Mouse (Mus musculus): ENCODE measurements around the gene Supt4a. TPM values are rescaled to one million over a fixed set of nuclear protein-coding genes. Genes with fewer than 3 reads are reported as not detected.

The Supt4a gene
- total RNA-seq, 2 experiments from 2014 or later, result 66.3 to 82.3 TPM

GRCm38 (mm10) chr11:87762702-87763385, 25.5 kb downstream of the Supt4a start:
- Histone ChIP-seq H3K4me3 (peak overlapping the region; percentile 75), H3K27ac (peak overlapping the region; percentile 92)
- intact Hi-C loops (cut with DNase I), result loop anchor here (1.0 to 5.0 kb wide), 5 partner anchors 26 to 166 kb away; partner anchors contain the start of genes Hsf5, Olfr464, Rnf43 and Supt4a
- no peak for TF ChIP-seq CTCF (IDR thresholded peaks at IDR 0.05)
- DNase-seq (ENCODE audit: extremely low spot score in 1 of 2, low spot score in 2 of 2), result peak in 1 of 2 experiments; percentile 43

GRCm38 (mm10) chr11:87763511-87763987, 26.2 kb downstream of the Supt4a start:
- peak; percentile 82 to 83 for DNase-seq (ENCODE audit: extremely low spot score in 1 of 2, low spot score in 2 of 2)
- Histone ChIP-seq H3K27ac (peak overlapping the region; percentile 92), H3K4me3 (peak overlapping the region; percentile 75)
- intact Hi-C loops (cut with DNase I), result loop anchor here (2.0 to 5.0 kb wide), 4 partner anchors 101 to 166 kb away; partner anchors contain the start of genes Hsf5, Olfr464 and Rnf43
- TF ChIP-seq CTCF (IDR thresholded peaks at IDR 0.05), result no peak

GRCm38 (mm10) chr11:87763988-87764876, 26.9 kb downstream of the Supt4a start:
- peak; percentile 63 to 64 for DNase-seq (ENCODE audit: extremely low spot score in 1 of 2, low spot score in 2 of 2)
- no peak for TF ChIP-seq CTCF (IDR thresholded peaks at IDR 0.05)
- Histone ChIP-seq H3K27ac (peak overlapping the region; percentile 92), H3K4me3 (peak overlapping the region; percentile 75)
- intact Hi-C loops (cut with DNase I), result loop anchor here (2.0 to 5.0 kb wide), 4 partner anchors 101 to 167 kb away; partner anchors contain the start of genes Hsf5, Olfr464 and Rnf43

- intact Hi-C loops (cut with DNase I), result no loop called here
- H3K27ac ChIP-seq, result no peak overlapping the region
- no peak for DNase-seq (ENCODE audit: extremely low spot score in 1 of 2, low spot score in 2 of 2)
- TF ChIP-seq CTCF (IDR thresholded peaks at IDR 0.05), result no peak
- no peak overlapping the region for H3K4me3 ChIP-seq
Measured at GRCm38 (mm10) chr11:87768745-87769144, 31.4 kb downstream of the Supt4a start.

- intact Hi-C loops (cut with DNase I), result loop anchor here (1.0 kb wide), 1 partner anchor 109 kb away; the partner anchor contains the start of gene Rnf43
- no peak overlapping the region for H3K27ac ChIP-seq
- peak; percentile 95 for TF ChIP-seq CTCF (IDR thresholded peaks at IDR 0.05)
- no peak overlapping the region for H3K4me3 ChIP-seq
- DNase-seq (ENCODE audit: extremely low spot score in 1 of 2, low spot score in 2 of 2), result peak; percentile 69 to 75
Measured at GRCm38 (mm10) chr11:87770989-87771388, 33.6 kb downstream of the Supt4a start.

- intact Hi-C loops (cut with DNase I), result no loop called here
- DNase-seq (ENCODE audit: extremely low spot score in 1 of 2, low spot score in 2 of 2), result no peak
- H3K27ac ChIP-seq, result no peak overlapping the region
- no peak overlapping the region for H3K4me3 ChIP-seq
- no peak for TF ChIP-seq CTCF (IDR thresholded peaks at IDR 0.05)
Measured at GRCm38 (mm10) chr11:87772354-87772753, 35.0 kb downstream of the Supt4a start.

GRCm38 (mm10) chr11:87778100-87778765, 40.9 kb downstream of the Supt4a start:
- no peak for TF ChIP-seq CTCF (IDR thresholded peaks at IDR 0.05)
- intact Hi-C loops (cut with DNase I), result no loop called here
- peak overlapping the region; percentile 22; the same call in 1 of the 2 replicates for H3K4me3 ChIP-seq
- peak; percentile 65 to 68 for DNase-seq (ENCODE audit: extremely low spot score in 1 of 2, low spot score in 2 of 2)
- H3K27ac ChIP-seq, result no peak overlapping the region

- no peak for TF ChIP-seq CTCF (IDR thresholded peaks at IDR 0.05)
- H3K4me3 ChIP-seq, result no peak overlapping the region
- intact Hi-C loops (cut with DNase I), result no loop called here
- H3K27ac ChIP-seq, result no peak overlapping the region
- DNase-seq (ENCODE audit: extremely low spot score in 1 of 2, low spot score in 2 of 2), result no peak
Measured at GRCm38 (mm10) chr11:87778915-87779314, 41.6 kb downstream of the Supt4a start.

GRCm38 (mm10) chr11:87779392-87779791, 42.0 kb downstream of the Supt4a start:
- intact Hi-C loops (cut with DNase I), result no loop called here
- TF ChIP-seq CTCF (IDR thresholded peaks at IDR 0.05), result no peak
- no peak overlapping the region for H3K27ac ChIP-seq
- DNase-seq (ENCODE audit: extremely low spot score in 1 of 2, low spot score in 2 of 2), result no peak
- no peak overlapping the region for H3K4me3 ChIP-seq

GRCm38 (mm10) chr11:87780130-87780529, 42.8 kb downstream of the Supt4a start:
- no peak for DNase-seq (ENCODE audit: extremely low spot score in 1 of 2, low spot score in 2 of 2)
- Histone ChIP-seq H3K27ac (no peak overlapping the region), H3K4me3 (no peak overlapping the region)
- TF ChIP-seq CTCF (IDR thresholded peaks at IDR 0.05), result no peak
- intact Hi-C loops (cut with DNase I), result no loop called here

GRCm38 (mm10) chr11:87790088-87790487, 52.7 kb downstream of the Supt4a start:
- intact Hi-C loops (cut with DNase I), result no loop called here
- TF ChIP-seq CTCF (IDR thresholded peaks at IDR 0.05), result no peak
- DNase-seq (ENCODE audit: extremely low spot score in 1 of 2, low spot score in 2 of 2), result no peak
- H3K4me3 ChIP-seq, result no peak overlapping the region
- H3K27ac ChIP-seq, result no peak overlapping the region

Small RNA genes within 50 kb of the gene (microRNA-seq; reads per million reads assigned to microRNA genes)
- gene Mir142 (0 reads per million in 2 experiments), gene Mir142b (0 reads per million in 2 experiments)

Other genes with a start within 250 kb of the Supt4a start
- not detected for gene Gm11492, start 170.9 kb upstream of the Supt4a start, total RNA-seq (2021)
- 100 to 1,000 TPM; 156 to 175 TPM for gene Sept4, start 168.6 kb upstream of the Supt4a start, total RNA-seq (2021)
- 10 to 100 TPM; 80.4 to 99.0 TPM for gene Mtmr4, start 145.4 kb upstream of the Supt4a start, total RNA-seq (2021)
- under 1 TPM; 0.54 to 0.77 TPM for gene Hsf5, start 120.4 kb upstream of the Supt4a start, total RNA-seq (2021)
- 1 to 10 TPM; 1.7 to 2.8 TPM for gene Rnf43, start 74.8 kb upstream of the Supt4a start, total RNA-seq (2021)
- 100 to 1,000 TPM; 190 to 202 TPM for gene Tspoap1, start 23.0 kb downstream of the Supt4a start, total RNA-seq (2021)
- gene Mpo, start 56.0 kb downstream of the Supt4a start, total RNA-seq (2021), result not detected
- gene Lpo, start 90.7 kb downstream of the Supt4a start, total RNA-seq (2021), result under 1 TPM; 0.45 to 0.75 TPM
- gene Mks1, start 115.7 kb downstream of the Supt4a start, total RNA-seq (2021), result 1 to 10 TPM; 4.0 to 5.8 TPM
- gene Epx, start 138.0 kb downstream of the Supt4a start, total RNA-seq (2021), result under 1 TPM; 0.11 to 0.19 TPM
- gene Olfr462, start 154.7 kb downstream of the Supt4a start, total RNA-seq (2021), result not detected
- gene Olfr463, start 159.8 kb downstream of the Supt4a start, total RNA-seq (2021), result not detected
- 1 to 10 TPM; 2.0 to 2.7 TPM for gene Olfr464, start 183.4 kb downstream of the Supt4a start, total RNA-seq (2021)
- 100 to 1,000 TPM; 578 to 608 TPM for gene Dynll2, start 250.0 kb downstream of the Supt4a start, total RNA-seq (2021)